Mouse (Mus musculus) ES-E14 (cell line): ENCODE measurements around the gene Hook2. TPM values are rescaled to one million over a fixed set of nuclear protein-coding genes. Genes with fewer than 3 reads are reported as not detected.

Experiments used
- DNase-seq: peaks from one replicate; pipeline ENCODE4 v3.0.0-alpha.2; 2013; ENCODE audit warnings: low read depth, low spot score
- H3K27ac ChIP-seq: 2 replicates; pipeline ENCODE4 v1.5.1; 2012; ENCODE audit warnings: low read depth, mild to moderate bottlenecking, low read length, moderate library complexity, mixed read lengths; ENCODE audit not compliant: poor library complexity, insufficient read depth, severe bottlenecking
- H3K36me3 ChIP-seq: 2 replicates; pipeline ENCODE4 v1.6.1; 2012; ENCODE audit warnings: mild to moderate bottlenecking, low read length, moderate library complexity, mixed read lengths; ENCODE audit not compliant: control insufficient read depth, poor library complexity, insufficient read depth, severe bottlenecking
- H3K4me1 ChIP-seq, 2 experiments: fragments of 150-350 bp in 1 of 2; sonication (generic) in 1 of 2; 2 replicates each; pipeline ENCODE4 v1.6.1; 2012; ENCODE audit warnings: low read length in 2 of 2, mild to moderate bottlenecking in 1 of 2, mixed read lengths in 1 of 2; ENCODE audit not compliant: control insufficient read depth in 2 of 2, insufficient read depth in 2 of 2, poor library complexity in 1 of 2
- H3K4me3 ChIP-seq, 2 experiments: fragments of 150-350 bp in 1 of 2; sonication (generic) in 1 of 2; 2 replicates each; pipeline ENCODE4 v1.5.1; 2012; ENCODE audit warnings: low read length in 2 of 2, low read depth in 1 of 2, mild to moderate bottlenecking in 1 of 2, mixed read lengths in 1 of 2; ENCODE audit not compliant: insufficient read depth in 1 of 2, poor library complexity in 1 of 2, severe bottlenecking in 1 of 2
- H3K9ac ChIP-seq: 2 replicates; pipeline ENCODE4 v1.6.1; 2012; ENCODE audit warnings: low read depth, mild to moderate bottlenecking, low read length, mixed read lengths; ENCODE audit not compliant: poor library complexity, insufficient read depth, severe bottlenecking
- H3K9me3 ChIP-seq: fragments of 150-350 bp; sonication (generic); 2 replicates; pipeline ENCODE4 v1.6.1; 2012; ENCODE audit warnings: low read depth, mild to moderate bottlenecking, low read length; ENCODE audit not compliant: control insufficient read depth, insufficient read depth
- CHD2 ChIP-seq: IDR thresholded peaks from 2 replicates; pipeline ENCODE4 v1.6.1; 2014; ENCODE audit warnings: mild to moderate bottlenecking, low read depth, low read length, inconsistent platforms
- HCFC1 ChIP-seq: IDR thresholded peaks from 2 replicates; pipeline ENCODE4 v1.6.1; 2012; ENCODE audit warnings: low read length, inconsistent platforms, borderline replicate concordance; ENCODE audit not compliant: insufficient read depth
- MAFK ChIP-seq: IDR thresholded peaks from 2 replicates; pipeline ENCODE4 v1.6.1; 2014; ENCODE audit warnings: mild to moderate bottlenecking, low read depth, low read length, inconsistent platforms; ENCODE audit not compliant: insufficient read depth
- ZC3H11A ChIP-seq: IDR thresholded peaks from 2 replicates; pipeline ENCODE4 v1.6.1; 2012; ENCODE audit warnings: low read depth, mild to moderate bottlenecking, inconsistent platforms, low read length, borderline replicate concordance
- ZNF384 ChIP-seq: IDR thresholded peaks from 2 replicates; pipeline ENCODE4 v1.6.1; 2012; ENCODE audit warnings: low read depth, low read length, inconsistent platforms
- in situ Hi-C, 2 experiments: fragments of 600-800 bp; cut with MboI; formaldehyde crosslinking; loops; one replicate each; pipeline ENCODE4 v1.15.1; 2025; ENCODE audit warnings: low sequenced_read_pairs in 2 of 2, inconsistent platforms in 1 of 2; ENCODE audit not compliant: unreplicated experiment in 2 of 2
- total RNA-seq: library from RNA; depleted of rRNA; stranded (reverse); fragments of 300-350 nt; gene quantifications from 2 replicates; pipeline ENCODE4 v1.2.3, GENCODE M21; 2012

The Hook2 gene
- total RNA-seq, 1 experiment, result 28.6 TPM

- Histone ChIP-seq H3K36me3 (peaks cover 15% of the 10 kb centered on the region), H3K4me1 (peaks cover 2 to 19% of the 10 kb centered on the region in 2 experiments; a peak in 3 of 4 replicates), H3K27ac (peak within 1 kb of the TSS; percentile 68), H3K4me3 (peak within 1 kb of the TSS; percentile 77 to 96), H3K9ac (peak within 1 kb of the TSS; percentile 90), H3K9me3 (no peaks in the 10 kb centered on the region)
- TF ChIP-seq HCFC1 (peak; percentile 28; the same call in 1 of the 2 replicates), ZNF384 (no peak), ZC3H11A (no peak), CHD2 (no peak), MAFK (0 out of 2 replicates have a peak, but pooled peaks have one; percentile 35)
- in situ Hi-C loops, result loop anchor here in 1 of 2 experiments (25.0 kb wide), 1 partner anchor 443 kb away; no protein-coding TSS in a partner anchor
- no peak for DNase-seq
These were observed 20.9 kb upstream of the Hook2 start, which contains the start of the genes Gm49661, Prdx2 and Rnaseh2a for GRCm38 (mm10) chr8:84969241-84970134. Gene Gm49661 (minus strand): TSS chr8:84969433. Gene Prdx2 (plus strand): TSS chr8:84969587. Gene Rnaseh2a (minus strand): TSS chr8:84969767.

- TF ChIP-seq HCFC1 (no peak), CHD2 (no peak), ZNF384 (no peak)
- DNase-seq, result no peak
- Histone ChIP-seq H3K9me3 (no peaks in the 10 kb centered on the region), H3K27ac (no peak overlapping the region), H3K4me1 (peaks cover 4 to 16% of the 10 kb centered on the region in 2 experiments; a peak in 3 of 4 replicates), H3K36me3 (peaks cover 15% of the 10 kb centered on the region), H3K4me3 (peak overlapping the region; percentile 77 to 96), H3K9ac (peak overlapping the region; percentile 90)
- in situ Hi-C loops, result loop anchor here in 1 of 2 experiments (25.0 kb wide), 1 partner anchor 442 kb away; no protein-coding TSS in a partner anchor
These were observed 20.1 kb upstream of the Hook2 start for GRCm38 (mm10) chr8:84970135-84970790.

- H3K4me3 ChIP-seq, result peak overlapping the region in 1 of 2 experiments; percentile 96; a peak in 1 of 4 replicates
- H3K4me1 ChIP-seq, result peaks cover 4 to 16% of the 10 kb centered on the region in 2 experiments; a peak in 3 of 4 replicates
- no peak for DNase-seq
- in situ Hi-C loops, result loop anchor here in 1 of 2 experiments (25.0 kb wide), 1 partner anchor 441 kb away; no protein-coding TSS in a partner anchor
- no peaks in the 10 kb centered on the region for H3K9me3 ChIP-seq
- H3K36me3 ChIP-seq, result peaks cover 15% of the 10 kb centered on the region
- TF ChIP-seq HCFC1 (no peak), ZC3H11A (no peak), MAFK (no peak), ZNF384 (no peak), CHD2 (no peak)
- no peak overlapping the region for H3K9ac ChIP-seq
- H3K27ac ChIP-seq, result no peak overlapping the region
These were observed 19.5 kb upstream of the Hook2 start for GRCm38 (mm10) chr8:84970913-84971312.

GRCm38 (mm10) chr8:84973079-84973478 lies 17.3 kb upstream of the Hook2 start:
- Histone ChIP-seq H3K9ac (no peak overlapping the region), H3K36me3 (peaks cover 15% of the 10 kb centered on the region), H3K9me3 (no peaks in the 10 kb centered on the region), H3K4me3 (no peak overlapping the region), H3K27ac (no peak overlapping the region), H3K4me1 (peaks cover 4 to 7% of the 10 kb centered on the region in 2 experiments; a peak in 1 of 4 replicates)
- in situ Hi-C loops, result loop anchor here in 1 of 2 experiments (25.0 kb wide), 1 partner anchor 439 kb away; no protein-coding TSS in a partner anchor
- no peak for DNase-seq
- TF ChIP-seq ZC3H11A (no peak), HCFC1 (no peak), ZNF384 (no peak), CHD2 (no peak), MAFK (no peak)
